Mouse (Mus musculus): ENCODE measurements around the gene Mars. TPM values are rescaled to one million over a fixed set of nuclear protein-coding genes. Genes with fewer than 3 reads are reported as not detected.

Mars gene
- total and polyA plus RNA-seq, 3 experiments: 143 to 224 (median 161) TPM

DNA sequence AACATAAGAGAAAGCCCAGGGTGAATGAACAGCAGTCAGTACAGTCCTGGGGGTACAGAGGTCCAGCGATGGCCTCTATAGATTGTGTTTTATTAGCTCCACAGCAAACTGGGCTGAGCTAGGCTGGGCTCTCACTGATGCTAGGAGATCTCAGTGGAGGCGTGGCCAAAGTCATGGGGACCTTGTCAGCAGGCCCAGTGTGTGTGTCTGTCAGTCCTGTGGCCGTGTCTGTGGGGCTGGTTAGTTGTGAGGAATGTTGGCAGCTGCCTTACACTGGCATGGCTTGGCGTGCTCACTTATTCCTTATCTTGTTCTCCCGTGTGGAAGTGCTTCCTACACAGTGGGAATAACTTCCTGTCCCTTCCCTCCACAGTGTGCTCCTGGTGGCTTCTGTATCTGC lies 43.2 kb downstream of the Mars start:
- H3K27ac ChIP-seq (ENCODE audit: insufficient read depth, low read depth): no peak overlapping the region
- no peaks in the 10 kb centered on the region for H3K9me3 ChIP-seq (replicated peaks; ENCODE audit: low read length)
- in situ Hi-C loops (cut with MboI; ENCODE audit: low pct_ligation_motif_present, low pct_unique_long_range_greater_than_20kb, low sequenced_read_pairs): no loop called here
- no peak for TF ChIP-seq NRF1 (IDR thresholded peaks at IDR 0.05; ENCODE audit: low read depth, low read length)
- no peak for TF ChIP-seq MAX (IDR thresholded peaks at IDR 0.05; ENCODE audit: low read length)
- TF ChIP-seq ZKSCAN1 (IDR thresholded peaks at IDR 0.05; ENCODE audit: borderline replicate concordance, low read depth, low read length): no peak
- no peak for TF ChIP-seq MXI1 (IDR thresholded peaks at IDR 0.05; ENCODE audit: low read depth, low read length)
- TF ChIP-seq ZC3H11A (IDR thresholded peaks at IDR 0.05; ENCODE audit: low read depth, low read length): no peak
- TF ChIP-seq BHLHE40 (IDR thresholded peaks at IDR 0.05; ENCODE audit: low read depth, low read length): no peak
- no peak for TF ChIP-seq TBP (conservative IDR thresholded peaks at IDR 0.05; ENCODE audit: low read depth, low read length)
- TF ChIP-seq MAZ (IDR thresholded peaks at IDR 0.05; ENCODE audit: low read depth, low read length): no peak
- TF ChIP-seq CHD1 (IDR thresholded peaks at IDR 0.05; ENCODE audit: low read depth, low read length): no peak
- TF ChIP-seq HCFC1 (IDR thresholded peaks at IDR 0.05; ENCODE audit: low read depth, low read length): no peak
- no peak for TF ChIP-seq POLR2AphosphoS2 (IDR thresholded peaks at IDR 0.05; ENCODE audit: low read depth, low read length)
- no peak for TF ChIP-seq MEF2A (IDR thresholded peaks at IDR 0.05; ENCODE audit: borderline replicate concordance, low read depth, low read length)
- H3K79me2 ChIP-seq (replicated peaks; ENCODE audit: control insufficient read depth, extremely low read depth, insufficient read depth, poor library complexity, severe bottlenecking): peaks cover 12% of the 10 kb centered on the region
- H3K4me2 ChIP-seq (ENCODE audit: insufficient read depth, low read depth, poor library complexity, severe bottlenecking): no peak overlapping the region
- dilution Hi-C loops (cut with MboI; ENCODE audit: extremely low pct_ligation_motif_present, extremely low pct_unique_long_range_greater_than_20kb, low sequenced_read_pairs): no loop called here
- H3K36me3 ChIP-seq (replicated peaks in 1 of 2; ENCODE audit: control insufficient read depth in 1 of 2, insufficient read depth in 1 of 2, low read length in 1 of 2): peaks cover 32 to 56% of the 10 kb centered on the region in 2 experiments
- peaks cover 12% of the 10 kb centered on the region for H3K27me3 ChIP-seq (replicated peaks)
- no peak for DNase-seq (ENCODE audit: extremely low read depth)
- H3K9ac ChIP-seq (ENCODE audit: insufficient read depth, low read depth): no peak overlapping the region
- H3K4me1 ChIP-seq (ENCODE audit: control insufficient read depth in 1 of 2, insufficient read depth in 2 of 2): peaks cover 5 to 15% of the 10 kb centered on the region in 2 experiments; a peak in 3 of 4 replicates
- no peak overlapping the region for H3K4me3 ChIP-seq (replicated peaks in 1 of 3; ENCODE audit: low read depth in 2 of 3, low read length in 2 of 3, poor library complexity in 1 of 3)

DNA sequence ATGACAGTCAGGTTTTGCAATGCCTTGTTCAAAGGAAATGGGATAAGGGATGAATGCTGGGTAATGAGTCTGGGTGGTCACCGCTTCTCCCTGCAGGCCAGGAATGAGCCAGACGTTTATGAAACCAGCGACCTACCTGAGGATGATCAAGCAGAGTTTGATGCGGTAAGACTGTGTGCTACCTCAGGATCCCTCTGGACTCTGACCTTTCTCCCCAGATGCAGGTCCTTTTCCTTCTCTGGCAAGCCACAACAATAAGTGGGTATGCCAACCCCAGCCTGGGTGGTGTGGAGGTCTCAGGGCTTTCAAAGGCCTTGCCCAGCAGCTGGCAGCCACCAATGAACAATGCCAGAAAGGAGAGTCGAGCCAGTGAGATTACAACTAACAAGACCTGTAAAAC lies 44.3 kb downstream of the Mars start:
- Histone ChIP-seq H3K4me3 (replicated peaks in 1 of 3; ENCODE audit: low read depth in 2 of 3, low read length in 2 of 3, poor library complexity in 1 of 3) (peak overlapping the region; percentile 59 to 94 (median 88)), H3K4me1 (ENCODE audit: control insufficient read depth in 1 of 2, insufficient read depth in 2 of 2) (peaks cover 10 to 22% of the 10 kb centered on the region in 2 experiments), H3K79me2 (replicated peaks; ENCODE audit: control insufficient read depth, extremely low read depth, insufficient read depth, poor library complexity, severe bottlenecking) (peaks cover 12% of the 10 kb centered on the region), H3K9ac (ENCODE audit: insufficient read depth, low read depth) (peak overlapping the region; percentile 99), H3K27me3 (replicated peaks) (peaks cover 22% of the 10 kb centered on the region), H3K9me3 (replicated peaks; ENCODE audit: low read length) (no peaks in the 10 kb centered on the region), H3K4me2 (ENCODE audit: insufficient read depth, low read depth, poor library complexity, severe bottlenecking) (peak overlapping the region; percentile 76), H3K27ac (ENCODE audit: insufficient read depth, low read depth) (no peak overlapping the region), H3K36me3 (replicated peaks in 1 of 2; ENCODE audit: control insufficient read depth in 1 of 2, insufficient read depth in 1 of 2, low read length in 1 of 2) (peaks cover 23 to 45% of the 10 kb centered on the region in 2 experiments)
- TF ChIP-seq MEF2A (IDR thresholded peaks at IDR 0.05; ENCODE audit: borderline replicate concordance, low read depth, low read length): no peak
- no peak for TF ChIP-seq MAX (IDR thresholded peaks at IDR 0.05; ENCODE audit: low read length)
- TF ChIP-seq RAD21 (IDR thresholded peaks at IDR 0.05; ENCODE audit: low read depth, low read length): no peak
- no peak for TF ChIP-seq CTCF (conservative IDR thresholded peaks at IDR 0.05 in 1 of 2, IDR thresholded peaks at IDR 0.05 in 1 of 2; ENCODE audit: low read depth in 2 of 2, low read length in 2 of 2)
- no peak for TF ChIP-seq UBTF (IDR thresholded peaks at IDR 0.05; ENCODE audit: low read depth, low read length)
- TF ChIP-seq MYC (IDR thresholded peaks at IDR 0.05; ENCODE audit: low read depth, low read length): no peak
- no peak for TF ChIP-seq ZNF384 (IDR thresholded peaks at IDR 0.05; ENCODE audit: low read depth, low read length)
- TF ChIP-seq JUND (conservative IDR thresholded peaks at IDR 0.05; ENCODE audit: low read depth, low read length): no peak
- TF ChIP-seq PAX5 (IDR thresholded peaks at IDR 0.05; ENCODE audit: low read length): no peak
- TF ChIP-seq KAT2A (IDR thresholded peaks at IDR 0.05; ENCODE audit: insufficient replicate concordance, low read length): no peak
- TF ChIP-seq E2F4 (IDR thresholded peaks at IDR 0.05; ENCODE audit: insufficient replicate concordance, low read depth, low read length): no peak
- TF ChIP-seq NELFE (IDR thresholded peaks at IDR 0.05; ENCODE audit: low read depth, low read length): no peak
- TF ChIP-seq POLR2AphosphoS2 (IDR thresholded peaks at IDR 0.05; ENCODE audit: low read depth, low read length): no peak
- no peak for TF ChIP-seq USF1 (IDR thresholded peaks at IDR 0.05; ENCODE audit: low read depth, low read length)
- DNase-seq (ENCODE audit: extremely low read depth): no peak
- in situ Hi-C loops (cut with MboI; ENCODE audit: low pct_ligation_motif_present, low pct_unique_long_range_greater_than_20kb, low sequenced_read_pairs): no loop called here
- dilution Hi-C loops (cut with MboI; ENCODE audit: extremely low pct_ligation_motif_present, extremely low pct_unique_long_range_greater_than_20kb, low sequenced_read_pairs): no loop called here

Data from CH12.LX (cell line).